Mouse (Mus musculus) limb, embryonic 11.5 days (tissue): ENCODE data around the gene Arhgef2. TPM values are rescaled to one million over a fixed set of nuclear protein-coding genes. Genes with fewer than 3 reads are reported as not detected.
"Not testable (repeated sequence)": the region's sequence is repeated elsewhere in the genome, so short reads cannot be mapped to it uniquely, and the experiment has no call there.

Source experiments
- ATAC-seq: fragments of 200-750 bp; cut with Nextera tagmentation; 2 replicates; pipeline ENCODE4 v1.8.0; 2017; ENCODE audit warnings: low read depth; ENCODE audit not compliant: insufficient number of reproducible peaks, low FRiP score, low TSS enrichment
- DNase-seq: peaks from one replicate; pipeline ENCODE4 v3.0.0-alpha.2; 2015; ENCODE audit warnings: low spot score
- H3K27ac ChIP-seq: fragments of 300-500 bp; sonication (generic); replicated peaks from 2 replicates; pipeline ENCODE4 v1.5.1; 2014; ENCODE audit warnings: low read depth, mild to moderate bottlenecking, low read length
- H3K27me3 ChIP-seq: fragments of 300-500 bp; sonication (generic); 2 replicates; pipeline ENCODE4 v1.6.1; 2014; ENCODE audit warnings: mild to moderate bottlenecking, low read length, mixed read lengths; ENCODE audit not compliant: control insufficient read depth, insufficient read depth
- H3K36me3 ChIP-seq: fragments of 300-500 bp; sonication (generic); 2 replicates; pipeline ENCODE4 v1.6.1; 2014; ENCODE audit warnings: mild to moderate bottlenecking, low read length, moderate library complexity, mixed read lengths; ENCODE audit not compliant: control insufficient read depth, insufficient read depth
- H3K4me1 ChIP-seq: fragments of 300-500 bp; sonication (generic); 2 replicates; pipeline ENCODE4 v1.6.1; 2014; ENCODE audit warnings: low read length, mixed read lengths; ENCODE audit not compliant: control insufficient read depth, insufficient read depth
- H3K4me2 ChIP-seq: fragments of 300-500 bp; sonication (generic); 2 replicates; pipeline ENCODE4 v1.6.1; 2014; ENCODE audit warnings: low read depth, mild to moderate bottlenecking, moderate library complexity; ENCODE audit not compliant: severe bottlenecking
- H3K4me3 ChIP-seq: fragments of 300-500 bp; sonication (generic); 2 replicates; pipeline ENCODE4 v1.5.1; 2014; ENCODE audit warnings: low read depth, low read length
- H3K9ac ChIP-seq: fragments of 300-500 bp; sonication (generic); 2 replicates; pipeline ENCODE4 v1.6.1; 2014; ENCODE audit warnings: mild to moderate bottlenecking, low read length
- H3K9me3 ChIP-seq: fragments of 300-500 bp; sonication (generic); 2 replicates; pipeline ENCODE4 v1.6.1; 2016; ENCODE audit warnings: low read length; ENCODE audit not compliant: control insufficient read depth
- WGBS: fragments of 180-500 bp; shearing (Covaris S2); extraction: QIAGEN DNeasy Blood & Tissue Kit; methylation state at CpG from one replicate; pipeline ENCODE4 v1.1.7; 2014; 5-methylcytosine and 5-hydroxymethylcytosine counted together
- polyA plus RNA-seq: library from polyadenylated mRNA; unstranded; fragments of >200 nt; fragmentation: Nextera tagmentation; extraction: Ambion mirVana; gene quantifications from 2 replicates; pipeline ENCODE4 v1.2.1, GENCODE M21; 2014

Arhgef2 gene
- polyA plus RNA-seq, 1 experiment from 2014 or later = 134 TPM

GRCm38 (mm10) chr3:88592942-88593576 is 12.7 kb upstream of the Arhgef2 start:
- Histone ChIP-seq H3K4me1 (no peaks in the 10 kb centered on the region), H3K36me3 (peaks cover 6% of the 10 kb centered on the region; the same call in 1 of the 2 replicates), H3K9me3 (no peaks in the 10 kb centered on the region), H3K4me3 (no peak overlapping the region), H3K27me3 (no peaks in the 10 kb centered on the region), H3K9ac (no peak overlapping the region), H3K4me2 (no peak overlapping the region), H3K27ac (no peak overlapping the region)
- DNase-seq (no peak), ATAC-seq (no peak)
- WGBS = 80% methylated on average over 10 of the region's 10 CpGs

GRCm38 (mm10) chr3:88593893-88594580 is 11.7 kb upstream of the Arhgef2 start:
- Histone ChIP-seq H3K4me3 (no peak overlapping the region), H3K4me2 (no peak overlapping the region), H3K9me3 (no peaks in the 10 kb centered on the region), H3K27ac (no peak overlapping the region), H3K9ac (no peak overlapping the region), H3K27me3 (no peaks in the 10 kb centered on the region), H3K36me3 (no peaks in the 10 kb centered on the region), H3K4me1 (no peaks in the 10 kb centered on the region)
- no peak for ATAC-seq
- WGBS = 55% methylated on average over 10 of the region's 10 CpGs
- DNase-seq = no peak

GRCm38 (mm10) chr3:88596547-88596946 is 9.2 kb upstream of the Arhgef2 start:
- H3K36me3 ChIP-seq, DNase-seq, H3K27ac ChIP-seq, H3K27me3 ChIP-seq, ATAC-seq, H3K4me2 ChIP-seq, H3K9me3 ChIP-seq, H3K4me1 ChIP-seq, H3K4me3 ChIP-seq, H3K9ac ChIP-seq: not testable (repeated sequence)
- WGBS = 79% methylated on average over 4 of the region's 4 CpGs

GRCm38 (mm10) chr3:88602466-88602865 is 3.3 kb upstream of the Arhgef2 start:
- no peaks in the 10 kb centered on the region for H3K36me3 ChIP-seq
- no peaks in the 10 kb centered on the region for H3K9me3 ChIP-seq
- no peak overlapping the region for H3K4me3 ChIP-seq
- WGBS = 80% methylated on average over 4 of the region's 4 CpGs
- no peak for ATAC-seq
- H3K4me1 ChIP-seq = no peaks in the 10 kb centered on the region
- no peak overlapping the region for H3K9ac ChIP-seq
- no peak for DNase-seq
- no peaks in the 10 kb centered on the region for H3K27me3 ChIP-seq
- no peak overlapping the region for H3K27ac ChIP-seq
- no peak overlapping the region for H3K4me2 ChIP-seq

GRCm38 (mm10) chr3:88603714-88604161 is 2.0 kb upstream of the Arhgef2 start:
- ATAC-seq (no peak), DNase-seq (peak; percentile 84)
- H3K4me2 ChIP-seq = no peak overlapping the region
- no peaks in the 10 kb centered on the region for H3K36me3 ChIP-seq
- H3K27ac ChIP-seq = no peak overlapping the region
- WGBS = 29% methylated on average over 6 of the region's 6 CpGs
- H3K4me3 ChIP-seq = no peak overlapping the region
- H3K4me1 ChIP-seq = no peaks in the 10 kb centered on the region
- no peaks in the 10 kb centered on the region for H3K27me3 ChIP-seq
- H3K9me3 ChIP-seq = no peaks in the 10 kb centered on the region
- no peak overlapping the region for H3K9ac ChIP-seq

GRCm38 (mm10) chr3:88604863-88605262 is 903 bp upstream of the Arhgef2 start:
- DNase-seq = no peak
- no peak overlapping the region for H3K27ac ChIP-seq
- H3K27me3 ChIP-seq = no peaks in the 10 kb centered on the region
- no peak overlapping the region for H3K4me3 ChIP-seq
- H3K9ac ChIP-seq = no peak overlapping the region
- no peaks in the 10 kb centered on the region for H3K4me1 ChIP-seq
- no peak for ATAC-seq
- H3K9me3 ChIP-seq = no peaks in the 10 kb centered on the region
- whole genome bisulfite sequencing = 88% methylated on average over 7 of the region's 7 CpGs
- H3K36me3 ChIP-seq = no peaks in the 10 kb centered on the region
- H3K4me2 ChIP-seq = no peak overlapping the region

- WGBS = under 1% methylated on average over 20 of the region's 20 CpGs
- Histone ChIP-seq H3K27me3 (no peaks in the 10 kb centered on the region), H3K4me3 (peak overlapping the region; percentile 1; the same call in 1 of the 2 replicates), H3K27ac (no peak overlapping the region), H3K4me2 (peak overlapping the region; percentile 44), H3K4me1 (no peaks in the 10 kb centered on the region), H3K9me3 (no peaks in the 10 kb centered on the region), H3K9ac (peak overlapping the region; percentile 35; the same call in 1 of the 2 replicates), H3K36me3 (no peaks in the 10 kb centered on the region)
- peak; percentile 91 for ATAC-seq
- peak; percentile 97 for DNase-seq
These were observed 1.4 kb downstream of the Arhgef2 start for GRCm38 (mm10) chr3:88607065-88607757.

GRCm38 (mm10) chr3:88607758-88608138 is 2.0 kb downstream of the Arhgef2 start:
- no peak overlapping the region for H3K4me3 ChIP-seq
- H3K36me3 ChIP-seq = no peaks in the 10 kb centered on the region
- DNase-seq (no peak), ATAC-seq (no peak)
- H3K9ac ChIP-seq = peak overlapping the region; percentile 35
- 28% methylated on average over 10 of the region's 10 CpGs for WGBS
- H3K27ac ChIP-seq = no peak overlapping the region
- H3K27me3 ChIP-seq = no peaks in the 10 kb centered on the region
- H3K4me1 ChIP-seq = no peaks in the 10 kb centered on the region
- peak overlapping the region; percentile 44 for H3K4me2 ChIP-seq
- H3K9me3 ChIP-seq = no peaks in the 10 kb centered on the region
